Mouse (Mus musculus) erythroblast, embryonic 14.5 days (primary cell): ENCODE results near the gene Abca12. TPM values are rescaled to one million over a fixed set of nuclear protein-coding genes. Genes with fewer than 3 reads are reported as not detected.

Experiments
- H3K27me3 ChIP-seq: 2 replicates; pipeline ENCODE4 v1.6.1; 2012; ENCODE audit warnings: inconsistent platforms; ENCODE audit not compliant: control insufficient read depth
- H3K36me3 ChIP-seq: 2 replicates; pipeline ENCODE4 v1.6.1; 2012; ENCODE audit warnings: mild to moderate bottlenecking, inconsistent platforms; ENCODE audit not compliant: control insufficient read depth
- H3K4me1 ChIP-seq: 2 replicates; pipeline ENCODE4 v1.6.1; 2012; ENCODE audit warnings: inconsistent platforms; ENCODE audit not compliant: control insufficient read depth
- H3K4me3 ChIP-seq: replicated peaks from 2 replicates; pipeline ENCODE3; 2012; ENCODE audit warnings: moderate library complexity, mild to moderate bottlenecking, inconsistent platforms
- H3K9me3 ChIP-seq: 2 replicates; pipeline ENCODE4 v1.6.1; 2012; ENCODE audit warnings: low read length, inconsistent platforms, mixed read lengths; ENCODE audit not compliant: control insufficient read depth
- GATA1 ChIP-seq: IDR thresholded peaks from 2 replicates; pipeline ENCODE4 v1.6.1; 2012; ENCODE audit warnings: low read length, inconsistent platforms, mixed read lengths
- TAL1 ChIP-seq: IDR thresholded peaks from 3 replicates; pipeline ENCODE4 v1.6.1; 2012; ENCODE audit warnings: low read length, inconsistent platforms, mixed read lengths
- polyA plus RNA-seq: library from polyadenylated mRNA; stranded (reverse); fragments of >175 nt; gene quantifications from 2 replicates; pipeline ENCODE4 v1.2.3, GENCODE M21; 2012

Gene Abca12
- polyA plus RNA-seq, 1 experiment: not detected

- H3K4me1 ChIP-seq: no peaks in the 10 kb centered on the region
- no peaks in the 10 kb centered on the region for H3K9me3 ChIP-seq
- no peaks in the 10 kb centered on the region for H3K36me3 ChIP-seq
- no peaks in the 10 kb centered on the region for H3K27me3 ChIP-seq
- TF ChIP-seq GATA1 (no peak), TAL1 (no peak)
- no peak overlapping the region for H3K4me3 ChIP-seq
Measured at GRCm38 (mm10) chr1:71297021-71297420, 117.7 kb downstream of the Abca12 start.

GRCm38 (mm10) chr1:71296585-71296984 is 118.1 kb downstream of the Abca12 start:
- TF ChIP-seq TAL1 (no peak), GATA1 (no peak)
- no peak overlapping the region for H3K4me3 ChIP-seq
- H3K36me3 ChIP-seq: no peaks in the 10 kb centered on the region
- H3K4me1 ChIP-seq: no peaks in the 10 kb centered on the region
- no peaks in the 10 kb centered on the region for H3K9me3 ChIP-seq
- H3K27me3 ChIP-seq: no peaks in the 10 kb centered on the region

DNA sequence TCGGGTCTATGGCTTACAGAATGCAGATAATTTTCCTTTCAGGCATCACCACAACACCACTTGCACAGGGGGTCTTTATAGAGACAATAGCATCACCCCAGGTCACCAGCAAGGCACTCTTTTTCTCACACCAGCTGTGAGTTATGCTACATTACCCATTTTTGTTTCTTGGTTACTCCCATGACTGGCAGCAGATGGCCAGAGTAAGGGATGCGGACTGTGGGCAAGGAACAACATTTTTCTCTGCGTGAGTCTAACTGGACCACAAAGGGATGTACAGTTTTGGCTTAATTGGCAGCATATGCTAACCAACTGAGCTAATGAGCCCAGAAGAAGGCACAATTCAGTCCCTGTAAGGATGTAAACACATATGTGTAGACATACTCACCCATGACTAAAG is 122.8 kb downstream of the Abca12 start:
- no peaks in the 10 kb centered on the region for H3K27me3 ChIP-seq
- H3K4me3 ChIP-seq: no peak overlapping the region
- TF ChIP-seq GATA1 (no peak), TAL1 (no peak)
- H3K4me1 ChIP-seq: no peaks in the 10 kb centered on the region
- no peaks in the 10 kb centered on the region for H3K9me3 ChIP-seq
- H3K36me3 ChIP-seq: no peaks in the 10 kb centered on the region

- H3K4me3 ChIP-seq: no peak overlapping the region
- H3K27me3 ChIP-seq: no peaks in the 10 kb centered on the region
- H3K36me3 ChIP-seq: no peaks in the 10 kb centered on the region
- H3K4me1 ChIP-seq: no peaks in the 10 kb centered on the region
- no peaks in the 10 kb centered on the region for H3K9me3 ChIP-seq
- TF ChIP-seq TAL1 (no peak), GATA1 (no peak)
Measured at GRCm38 (mm10) chr1:71289511-71289910, 125.2 kb downstream of the Abca12 start.

- Histone ChIP-seq H3K36me3 (no peaks in the 10 kb centered on the region), H3K4me1 (no peaks in the 10 kb centered on the region), H3K4me3 (no peak overlapping the region), H3K9me3 (no peaks in the 10 kb centered on the region), H3K27me3 (no peaks in the 10 kb centered on the region)
- TF ChIP-seq TAL1 (no peak), GATA1 (no peak)
Measured at GRCm38 (mm10) chr1:71276940-71277339, 137.8 kb downstream of the Abca12 start.

DNA sequence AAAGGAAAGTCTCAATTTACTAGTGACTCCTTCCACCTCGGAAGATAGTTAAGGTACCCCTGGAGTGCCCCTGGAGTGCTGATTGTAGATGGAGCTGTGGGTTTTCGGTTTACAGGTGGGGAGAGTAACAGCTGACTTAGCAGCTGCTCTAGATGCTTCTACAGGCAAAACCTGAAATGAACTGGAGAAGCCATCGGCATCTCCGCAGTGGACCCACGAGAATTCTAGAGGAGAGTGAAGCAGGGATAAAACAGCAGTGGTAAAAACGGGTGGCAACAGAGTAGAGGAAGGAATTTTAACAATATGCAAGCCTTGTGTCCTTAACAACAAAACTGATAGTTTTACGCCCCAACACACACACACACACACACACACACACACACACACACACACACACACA is 142.2 kb downstream of the Abca12 start:
- H3K27me3 ChIP-seq: no peaks in the 10 kb centered on the region
- TF ChIP-seq TAL1: no peak
- no peak for TF ChIP-seq GATA1

GRCm38 (mm10) chr1:71272077-71272476 is 142.6 kb downstream of the Abca12 start:
- Histone ChIP-seq H3K4me1 (no peaks in the 10 kb centered on the region), H3K27me3 (no peaks in the 10 kb centered on the region), H3K36me3 (no peaks in the 10 kb centered on the region), H3K4me3 (no peak overlapping the region), H3K9me3 (no peaks in the 10 kb centered on the region)
- no peak for TF ChIP-seq TAL1
- no peak for TF ChIP-seq GATA1

More for the DNA sequence above, 142.2 kb downstream of the Abca12 start:
- H3K4me3 ChIP-seq: no peak overlapping the region
- H3K4me1 ChIP-seq: no peaks in the 10 kb centered on the region
- H3K36me3 ChIP-seq: no peaks in the 10 kb centered on the region
- H3K9me3 ChIP-seq: no peaks in the 10 kb centered on the region

- Histone ChIP-seq H3K4me3 (no peak overlapping the region), H3K4me1 (no peaks in the 10 kb centered on the region), H3K9me3 (no peaks in the 10 kb centered on the region; the same call in 1 of the 2 replicates), H3K36me3 (no peaks in the 10 kb centered on the region), H3K27me3 (no peaks in the 10 kb centered on the region)
- TF ChIP-seq TAL1 (no peak), GATA1 (no peak)
Measured at GRCm38 (mm10) chr1:71270083-71270482, 144.6 kb downstream of the Abca12 start.

DNA sequence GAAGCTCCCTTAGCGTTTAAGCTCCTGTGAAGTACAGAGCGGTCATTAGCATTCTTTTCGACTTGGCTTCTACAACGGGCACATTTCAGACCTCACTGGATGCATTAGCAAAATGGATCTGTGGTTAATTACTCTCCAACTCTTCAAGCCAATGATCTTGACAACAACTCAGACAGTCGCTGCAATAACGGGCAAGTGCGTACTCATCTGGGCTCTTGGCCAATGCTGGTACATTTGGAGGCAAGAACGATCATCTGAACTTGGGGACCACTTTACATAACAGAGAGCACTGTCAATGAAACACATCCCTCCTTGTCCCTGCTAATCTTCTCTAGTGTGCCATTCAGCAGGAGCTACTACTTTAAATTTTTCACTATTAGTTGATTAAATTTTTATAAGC is 148.1 kb downstream of the Abca12 start:
- no peaks in the 10 kb centered on the region for H3K27me3 ChIP-seq
- no peak overlapping the region for H3K4me3 ChIP-seq
- TF ChIP-seq GATA1 (no peak), TAL1 (no peak)
- no peaks in the 10 kb centered on the region; the same call in 1 of the 2 replicates for H3K9me3 ChIP-seq
- H3K36me3 ChIP-seq: no peaks in the 10 kb centered on the region
- H3K4me1 ChIP-seq: no peaks in the 10 kb centered on the region

- Histone ChIP-seq H3K9me3 (no peaks in the 10 kb centered on the region; the same call in 1 of the 2 replicates), H3K4me1 (no peaks in the 10 kb centered on the region), H3K36me3 (no peaks in the 10 kb centered on the region), H3K4me3 (no peak overlapping the region), H3K27me3 (no peaks in the 10 kb centered on the region)
- TF ChIP-seq TAL1 (no peak), GATA1 (no peak)
Measured at GRCm38 (mm10) chr1:71263532-71263931, 151.2 kb downstream of the Abca12 start.
